Mouse (Mus musculus): ENCODE results near the gene Mecom.

DNA sequence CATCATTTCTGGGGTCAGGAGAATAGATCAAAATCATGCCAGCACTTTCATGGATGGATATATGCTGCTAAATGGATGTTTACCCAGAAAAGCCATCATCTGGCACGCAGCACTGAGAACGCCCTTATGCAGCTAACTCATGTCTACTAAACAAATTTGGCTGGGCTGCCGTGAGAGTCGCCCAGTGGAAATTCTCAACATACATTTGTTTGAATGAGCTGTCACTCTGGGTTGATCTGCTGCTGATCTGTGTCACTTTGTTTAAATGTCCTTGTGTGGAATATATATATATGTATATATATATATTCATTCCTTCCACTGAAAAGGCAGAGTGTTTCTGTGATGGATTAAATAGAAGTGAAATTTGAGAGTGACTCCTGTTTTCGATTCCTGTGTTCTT lies 290.0 kb downstream of the Mecom start:
- TF ChIP-seq GATA1 (IDR thresholded peaks at IDR 0.05; ENCODE audit: borderline replicate concordance, low read length), result no peak
- TF ChIP-seq FLI1 (IDR thresholded peaks at IDR 0.05; ENCODE audit: low read length), result no peak
